Mouse (Mus musculus) megakaryocyte, embryonic 14.5 days (primary cell): ENCODE measurements around the gene Pef1.

ENCODE experiments used
- FLI1 ChIP-seq: IDR thresholded peaks from 2 replicates; pipeline ENCODE4 v1.6.1; 2012; ENCODE audit warnings: low read length, inconsistent platforms, mixed read lengths
- GATA1 ChIP-seq: IDR thresholded peaks from 3 replicates; pipeline ENCODE4 v1.6.1; 2012; ENCODE audit warnings: mixed read lengths, low read length, inconsistent platforms, borderline replicate concordance

GRCm38 (mm10) chr4:130166061-130166460, 63.7 kb downstream of the Pef1 start:
- no peak for TF ChIP-seq GATA1
- TF ChIP-seq FLI1, result no peak
